Mouse (Mus musculus) limb, embryonic 14.5 days (tissue): ENCODE measurements at regions not wholly inside any gene's neighbourhood (a gene's known extent, or its start where the extent isn't known, plus 50 kb on each side); places are given as distances from the start of the nearest gene placed in this dataset.

ENCODE experiments used
- ATAC-seq: fragments of 200-750 bp; cut with Nextera tagmentation; 2 replicates; pipeline ENCODE4 v1.8.0; 2017; ENCODE audit warnings: low read depth, moderate number of reproducible peaks, moderate TSS enrichment; ENCODE audit not compliant: low FRiP score
- DNase-seq: peaks from one replicate; pipeline ENCODE4 v3.0.0-alpha.2; 2015; ENCODE audit warnings: low spot score
- H3K27ac ChIP-seq: fragments of 300-500 bp; sonication (generic); replicated peaks from 2 replicates; pipeline ENCODE4 v1.5.1; 2014; ENCODE audit warnings: low read depth, mild to moderate bottlenecking, low read length, moderate library complexity, mixed read lengths
- H3K27me3 ChIP-seq: fragments of 300-500 bp; sonication (generic); 2 replicates; pipeline ENCODE4 v1.6.1; 2014; ENCODE audit warnings: low read length, mixed read lengths; ENCODE audit not compliant: control insufficient read depth, insufficient read depth
- H3K36me3 ChIP-seq: fragments of 300-500 bp; sonication (generic); 2 replicates; pipeline ENCODE4 v1.6.1; 2014; ENCODE audit warnings: mild to moderate bottlenecking, low read length, moderate library complexity, mixed read lengths; ENCODE audit not compliant: control insufficient read depth, insufficient read depth
- H3K4me1 ChIP-seq: fragments of 300-500 bp; sonication (generic); 2 replicates; pipeline ENCODE4 v1.6.1; 2014; ENCODE audit warnings: antibody characterized with exemption, low read length, mixed read lengths; ENCODE audit not compliant: control insufficient read depth, insufficient read depth
- H3K4me2 ChIP-seq: fragments of 300-500 bp; sonication (generic); replicated peaks from 2 replicates; pipeline ENCODE4 v1.6.1; 2014; ENCODE audit warnings: low read depth, mild to moderate bottlenecking, low read length, moderate library complexity; ENCODE audit not compliant: severe bottlenecking
- H3K4me3 ChIP-seq: fragments of 300-500 bp; sonication (generic); replicated peaks from 2 replicates; pipeline ENCODE4 v1.5.1; 2014; ENCODE audit warnings: low read length
- H3K9ac ChIP-seq: fragments of 300-500 bp; sonication (generic); 2 replicates; pipeline ENCODE4 v1.6.1; 2014; ENCODE audit warnings: mild to moderate bottlenecking, low read depth, low read length, moderate library complexity; ENCODE audit not compliant: severe bottlenecking
- H3K9me3 ChIP-seq: fragments of 300-500 bp; sonication (generic); 2 replicates; pipeline ENCODE4 v1.6.1; 2016; ENCODE audit warnings: low read length; ENCODE audit not compliant: control insufficient read depth
- POLR2A ChIP-seq: fragments of 200-500 bp; IDR thresholded peaks from 2 replicates; pipeline ENCODE4 v1.8.0; 2012; ENCODE audit warnings: inconsistent platforms, mild to moderate bottlenecking, moderate library complexity, borderline replicate concordance; ENCODE audit not compliant: insufficient read depth, insufficient read length; ENCODE audit errors: extremely low read depth
- WGBS: fragments of 180-500 bp; shearing (Covaris S2); extraction: QIAGEN DNeasy Blood & Tissue Kit; methylation state at CpG from one replicate; pipeline ENCODE4 v1.1.7; 2014; 5-methylcytosine and 5-hydroxymethylcytosine counted together

GRCm38 (mm10) chr5:75437924-75438323 lies 136.8 kb upstream of the Kit start:
- no peak for DNase-seq
- Histone ChIP-seq H3K9ac (no peak overlapping the region), H3K4me3 (no peak overlapping the region), H3K27ac (no peak overlapping the region), H3K36me3 (no peaks in the 10 kb centered on the region), H3K9me3 (no peaks in the 10 kb centered on the region), H3K27me3 (no peaks in the 10 kb centered on the region), H3K4me1 (no peaks in the 10 kb centered on the region), H3K4me2 (no peak overlapping the region)
- TF ChIP-seq POLR2A, result no peak
- WGBS, result 74% methylated on average over 5 of the region's 5 CpGs
- ATAC-seq, result no peak

GRCm38 (mm10) chr5:75444024-75444604 lies 130.6 kb upstream of the Kit start:
- Histone ChIP-seq H3K4me2 (no peak overlapping the region), H3K9me3 (no peaks in the 10 kb centered on the region), H3K4me1 (no peaks in the 10 kb centered on the region), H3K27ac (no peak overlapping the region), H3K4me3 (no peak overlapping the region), H3K36me3 (no peaks in the 10 kb centered on the region), H3K9ac (no peak overlapping the region), H3K27me3 (no peaks in the 10 kb centered on the region)
- TF ChIP-seq POLR2A, result no peak
- 87% methylated on average over 3 of the region's 3 CpGs for WGBS
- ATAC-seq, result no peak
- DNase-seq, result no peak

GRCm38 (mm10) chr5:75446386-75446785 lies 128.3 kb upstream of the Kit start:
- Histone ChIP-seq H3K27ac (no peak overlapping the region), H3K4me3 (no peak overlapping the region), H3K9me3 (no peaks in the 10 kb centered on the region), H3K27me3 (no peaks in the 10 kb centered on the region; the same call in 1 of the 2 replicates), H3K4me1 (no peaks in the 10 kb centered on the region), H3K9ac (no peak overlapping the region), H3K36me3 (no peaks in the 10 kb centered on the region), H3K4me2 (no peak overlapping the region)
- no peak for TF ChIP-seq POLR2A
- 73% methylated on average over 1 of the region's 1 CpGs for WGBS
- DNase-seq, result no peak
- ATAC-seq, result no peak

- DNase-seq, result no peak
- Histone ChIP-seq H3K9me3 (no peaks in the 10 kb centered on the region), H3K36me3 (no peaks in the 10 kb centered on the region), H3K9ac (no peak overlapping the region), H3K4me3 (no peak overlapping the region), H3K27ac (no peak overlapping the region), H3K27me3 (no peaks in the 10 kb centered on the region; the same call in 1 of the 2 replicates), H3K4me2 (no peak overlapping the region), H3K4me1 (no peaks in the 10 kb centered on the region)
- 45% methylated on average over 20 of the region's 21 CpGs for WGBS
- no peak for TF ChIP-seq POLR2A
- ATAC-seq, result no peak
Measured at GRCm38 (mm10) chr5:75449913-75450525, 124.7 kb upstream of the Kit start.

- Histone ChIP-seq H3K4me3 (no peak overlapping the region), H3K9me3 (no peaks in the 10 kb centered on the region), H3K27me3 (no peaks in the 10 kb centered on the region; the same call in 1 of the 2 replicates), H3K4me2 (no peak overlapping the region), H3K9ac (no peak overlapping the region), H3K27ac (no peak overlapping the region), H3K36me3 (no peaks in the 10 kb centered on the region), H3K4me1 (no peaks in the 10 kb centered on the region)
- TF ChIP-seq POLR2A, result no peak
- DNase-seq (no peak), ATAC-seq (no peak)
- WGBS, result 58% methylated on average over 9 of the region's 9 CpGs
Measured at GRCm38 (mm10) chr5:75450564-75450963, 124.2 kb upstream of the Kit start.
